9 mouse cellular contexts compared by ENCODE assay signal in genomic region chr6:88516667-88517066, GRCm38 (mm10). TPM values are rescaled to one million over a fixed set of nuclear protein-coding genes. Genes with fewer than 3 reads are reported as not detected.
DNase-seq lines count a peak whose midpoint lies in the region; ATAC-seq and TF ChIP-seq lines count a peak whose summit lies in the region.
"Had no signal": no experiment of that assay in that cellular context is flagged by ENCODE, and none has a peak within 500 bp of the region (broad histone marks: within the 10 kb centered on the region; RNA-seq: fewer than 3 reads in every experiment).

No protein-coding gene starts in this region.

- no peaks in the 10 kb centered on the region for H3K27me3 ChIP-seq in heart, embryonic 16.5 days (ENCODE audit: control insufficient read depth, insufficient read depth, low read length)
- no peaks in the 10 kb centered on the region for H3K27me3 ChIP-seq in midbrain, embryonic 15.5 days (replicated peaks)
- no peaks in the 10 kb centered on the region for H3K27me3 ChIP-seq in midbrain, postnatal 0 days (ENCODE audit: insufficient read depth, low read length)
- no peaks in the 10 kb centered on the region for H3K27me3 ChIP-seq in intestine, embryonic 14.5 days (replicated peaks; ENCODE audit: control insufficient read depth, insufficient read depth, low read length)
- H3K27me3 ChIP-seq in stomach, embryonic 15.5 days (replicated peaks), result no peaks in the 10 kb centered on the region

- no peak for ATAC-seq in heart, embryonic 16.5 days (replicated peaks; ENCODE audit: extremely low read depth, insufficient read depth, low FRiP score)
- no peak for ATAC-seq in midbrain, embryonic 15.5 days (replicated peaks)
- ATAC-seq in midbrain, postnatal 0 days (ENCODE audit: low FRiP score), result no peak
- no peak for ATAC-seq in intestine, embryonic 14.5 days (replicated peaks; ENCODE audit: low FRiP score, low TSS enrichment, low read depth)
- no peak for ATAC-seq in stomach, embryonic 15.5 days (ENCODE audit: insufficient read depth, low FRiP score, low read depth)
- no peak for ATAC-seq in monocyte, adult 5-6 weeks (replicated peaks; ENCODE audit: insufficient number of reproducible peaks, low FRiP score, low TSS enrichment, poor library complexity, severe bottlenecking)

- intact Hi-C loops in heart, postnatal 36 days (cut with DNase I), result loop anchor here (5.0 kb wide), 1 partner anchor 49 kb away; the partner anchor contains the start of gene Ruvbl1

- no peak for TF ChIP-seq CTCF in midbrain, postnatal 0 days (IDR thresholded peaks at IDR 0.05)

- H3K9me3 ChIP-seq in heart, embryonic 16.5 days (replicated peaks; ENCODE audit: control insufficient read depth, low read length), result no peaks in the 10 kb centered on the region
- H3K9me3 ChIP-seq in midbrain, embryonic 15.5 days, result no peaks in the 10 kb centered on the region
- no peaks in the 10 kb centered on the region for H3K9me3 ChIP-seq in midbrain, postnatal 0 days (ENCODE audit: low read length)
- no peaks in the 10 kb centered on the region for H3K9me3 ChIP-seq in intestine, embryonic 14.5 days (ENCODE audit: control insufficient read depth, low read length)
- H3K9me3 ChIP-seq in stomach, embryonic 15.5 days, result no peaks in the 10 kb centered on the region

- 17% methylated on average over 5 of the region's 5 CpGs for WGBS in heart, embryonic 16.5 days
- WGBS in midbrain, embryonic 15.5 days, result 77% methylated on average over 5 of the region's 5 CpGs
- WGBS in midbrain, postnatal 0 days, result 76% methylated on average over 5 of the region's 5 CpGs
- WGBS in intestine, embryonic 14.5 days, result 61% methylated on average over 5 of the region's 5 CpGs
- WGBS in stomach, embryonic 15.5 days, result 59% methylated on average over 5 of the region's 5 CpGs

- H3K4me2 ChIP-seq in heart, embryonic 16.5 days (ENCODE audit: low read depth, low read length), result peak overlapping the region; percentile 89
- peak overlapping the region; percentile 73; the same call in 1 of the 2 replicates for H3K4me2 ChIP-seq in midbrain, embryonic 15.5 days
- H3K4me2 ChIP-seq in midbrain, postnatal 0 days (ENCODE audit: low read depth, low read length, poor library complexity, severe bottlenecking), result no peak overlapping the region
- H3K4me2 ChIP-seq in intestine, embryonic 14.5 days (ENCODE audit: low read length), result peak overlapping the region; percentile 52
- peak overlapping the region; percentile 59 for H3K4me2 ChIP-seq in stomach, embryonic 15.5 days

- H3K4me1 ChIP-seq in heart, embryonic 16.5 days (ENCODE audit: control insufficient read depth, insufficient read depth, low read length), result peaks cover 46% of the 10 kb centered on the region
- H3K4me1 ChIP-seq in midbrain, embryonic 15.5 days, result peaks cover 26% of the 10 kb centered on the region
- H3K4me1 ChIP-seq in midbrain, postnatal 0 days (ENCODE audit: insufficient read depth, low read length), result no peaks in the 10 kb centered on the region
- H3K4me1 ChIP-seq in intestine, embryonic 14.5 days (replicated peaks; ENCODE audit: control insufficient read depth, insufficient read depth, low read length), result peaks cover 16% of the 10 kb centered on the region
- peaks cover 9% of the 10 kb centered on the region; the same call in 1 of the 2 replicates for H3K4me1 ChIP-seq in stomach, embryonic 15.5 days

- H3K4me3 ChIP-seq in heart, embryonic 16.5 days (ENCODE audit: low read length), result peak overlapping the region; percentile 93
- H3K4me3 ChIP-seq in midbrain, embryonic 15.5 days, result no peak overlapping the region
- H3K4me3 ChIP-seq in midbrain, postnatal 0 days (ENCODE audit: low read depth, low read length), result no peak overlapping the region
- no peak overlapping the region for H3K4me3 ChIP-seq in intestine, embryonic 14.5 days (ENCODE audit: low read depth, low read length)
- peak overlapping the region; percentile 64 for H3K4me3 ChIP-seq in stomach, embryonic 15.5 days (replicated peaks)

- no peak for DNase-seq in heart, postnatal 36 days
- DNase-seq in midbrain, postnatal 0 days (ENCODE audit: low spot score), result no peak
- DNase-seq in intestine, embryonic 14.5 days (ENCODE audit: low spot score), result no peak
- DNase-seq in urinary bladder, postnatal 25 days (ENCODE audit: low spot score), result no peak
- DNase-seq: right cerebral cortex, postnatal 4 days had no signal

- H3K9ac ChIP-seq in heart, embryonic 16.5 days (ENCODE audit: low read length), result peak overlapping the region; percentile 71
- no peak overlapping the region for H3K9ac ChIP-seq in midbrain, embryonic 15.5 days
- no peak overlapping the region for H3K9ac ChIP-seq in midbrain, postnatal 0 days (replicated peaks; ENCODE audit: low read length, poor library complexity, severe bottlenecking)
- no peak overlapping the region for H3K9ac ChIP-seq in intestine, embryonic 14.5 days (ENCODE audit: low read length)
- H3K9ac ChIP-seq in stomach, embryonic 15.5 days, result no peak overlapping the region

- peak overlapping the region; percentile 77 for H3K27ac ChIP-seq in heart, embryonic 16.5 days (ENCODE audit: low read length)
- H3K27ac ChIP-seq in midbrain, embryonic 15.5 days, result no peak overlapping the region
- no peak overlapping the region for H3K27ac ChIP-seq in midbrain, postnatal 0 days (ENCODE audit: low read depth, low read length)
- H3K27ac ChIP-seq in intestine, embryonic 14.5 days (ENCODE audit: low read depth), result no peak overlapping the region
- no peak overlapping the region for H3K27ac ChIP-seq in stomach, embryonic 15.5 days

- H3K36me3 ChIP-seq in heart, embryonic 16.5 days (ENCODE audit: control insufficient read depth, insufficient read depth), result peaks cover 29% of the 10 kb centered on the region
- H3K36me3 ChIP-seq in midbrain, embryonic 15.5 days (replicated peaks), result peaks cover 28% of the 10 kb centered on the region
- H3K36me3 ChIP-seq in midbrain, postnatal 0 days (ENCODE audit: insufficient read depth, low read length), result peaks cover 37% of the 10 kb centered on the region
- H3K36me3 ChIP-seq in intestine, embryonic 14.5 days (ENCODE audit: control insufficient read depth, insufficient read depth, low read length), result peaks cover 46% of the 10 kb centered on the region
- peaks cover 26% of the 10 kb centered on the region for H3K36me3 ChIP-seq in stomach, embryonic 15.5 days

RNA-seq across cellular contexts. Expression of gene Sec61a1, which starts 2.0 kb away (rescaled TPM):
- polyA plus RNA-seq in heart, embryonic 16.5 days (2015; fragmentation: Nextera tagmentation; extraction: Ambion mirVana), result 151 and 171 TPM in 2 replicates
- total RNA-seq in heart, postnatal 36 days (2021), result 10 to 100 TPM; 46.7 to 47.7 TPM
- polyA plus RNA-seq in midbrain, embryonic 15.5 days (2015; fragmentation: Nextera tagmentation; extraction: Ambion mirVana), result 169 and 170 TPM in 2 replicates
- 192 and 199 TPM in 2 replicates for total RNA-seq in midbrain, postnatal 0 days (2014; rRNA removed)
- polyA plus RNA-seq in midbrain, postnatal 0 days (2015; fragmentation: Nextera tagmentation; extraction: Ambion mirVana), result 131 TPM in 2 replicates
- polyA plus RNA-seq in intestine, embryonic 14.5 days (2014; fragmentation: Nextera tagmentation; extraction: Ambion mirVana), result 221 and 246 TPM in 2 replicates
- polyA plus RNA-seq in stomach, embryonic 15.5 days (2015; fragmentation: Nextera tagmentation; extraction: Ambion mirVana), result 260 and 295 TPM in 2 replicates
- 110 to 141 TPM (median 110 TPM) in 3 replicates for total RNA-seq in monocyte, adult 5-6 weeks (2017)

RNA-seq across cellular contexts. Expression of gene Ruvbl1, which starts 51.5 kb away (rescaled TPM):
- polyA plus RNA-seq in heart, embryonic 16.5 days (2015; fragmentation: Nextera tagmentation; extraction: Ambion mirVana), result 80.8 and 90.5 TPM in 2 replicates
- 10 to 100 TPM; 15.8 to 18.1 TPM for total RNA-seq in heart, postnatal 36 days (2021)
- 95.6 and 101 TPM in 2 replicates for polyA plus RNA-seq in midbrain, embryonic 15.5 days (2015; fragmentation: Nextera tagmentation; extraction: Ambion mirVana)
- 34.5 and 42.9 TPM in 2 replicates for total RNA-seq in midbrain, postnatal 0 days (2014; rRNA removed)
- 67.6 and 73.5 TPM in 2 replicates for polyA plus RNA-seq in midbrain, postnatal 0 days (2015; fragmentation: Nextera tagmentation; extraction: Ambion mirVana)
- polyA plus RNA-seq in intestine, embryonic 14.5 days (2014; fragmentation: Nextera tagmentation; extraction: Ambion mirVana), result 150 and 158 TPM in 2 replicates
- polyA plus RNA-seq in stomach, embryonic 15.5 days (2015; fragmentation: Nextera tagmentation; extraction: Ambion mirVana), result 117 and 124 TPM in 2 replicates
- total RNA-seq in monocyte, adult 5-6 weeks (2017), result 44.6 to 62.5 TPM (median 55.5 TPM) in 3 replicates

Comparison
In these comparisons a context has a peak if more than half of its experiments do, and no peak if none do; other contexts are left out.
1. H3K4me3 ChIP-seq: peak in heart, embryonic 16.5 days (single experiment) and stomach, embryonic 15.5 days (single experiment); none in midbrain, embryonic 15.5 days (single experiment), midbrain, postnatal 0 days (single experiment) and intestine, embryonic 14.5 days (single experiment).